Mouse (Mus musculus) layer of hippocampus, postnatal 10 days (tissue): Measurements from ENCODE around the gene Gjd2. TPM values are rescaled to one million over a fixed set of nuclear protein-coding genes. Genes with fewer than 3 reads are reported as not detected.

ENCODE experiments used
- DNase-seq, 2 experiments: peaks; one replicate each; pipeline ENCODE4 v3.0.0; 2021; ENCODE audit warnings: low spot score in 2 of 2
- long read RNA-seq: library from polyadenylated mRNA; stranded (forward); transcript quantifications from one replicate; pipeline ENCODE4 v2.0.0, GENCODE M21; 2023
- total RNA-seq, 2 experiments: library from RNA; stranded (reverse); gene quantifications; 2 replicates each; pipeline ENCODE4 v1.2.3; 2021

The Gjd2 gene
- 10 to 100 TPM; 17.4 to 19.9 TPM for total RNA-seq
- long read RNA-seq, partial matches to known transcripts = 0 of 2 reads
- long read RNA-seq, other reads (novel, unspliced or antisense) = 1 of 2 reads

DNA sequence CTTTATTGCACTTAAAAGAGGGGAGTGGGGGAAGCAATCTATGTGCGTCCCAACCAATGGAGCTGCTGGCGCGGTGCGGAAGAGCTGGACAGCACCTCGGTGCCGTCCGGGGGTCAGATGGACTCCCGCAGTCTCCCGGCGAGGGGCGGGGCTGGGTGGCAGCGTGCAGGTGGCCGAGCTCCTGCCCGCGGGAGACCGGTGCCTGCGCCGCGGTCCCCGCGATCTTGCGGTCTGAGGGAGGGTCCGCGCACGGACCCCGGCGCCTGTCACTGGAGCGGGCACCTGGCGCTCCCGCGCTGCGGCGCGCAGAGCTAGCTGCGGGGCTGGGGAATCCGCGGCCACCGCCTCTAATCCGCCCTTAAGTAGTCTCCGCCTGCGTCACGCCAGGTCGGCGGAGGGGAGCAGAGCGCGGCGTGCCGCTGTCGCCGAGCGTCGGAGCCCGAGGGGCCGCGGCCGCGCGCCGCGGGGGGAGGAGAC, at the start of gene Gjd2:
TSS of gene Gjd2 (minus strand) at position 325 of the 477 bp plus-strand sequence.
- DNase-seq = peak; percentile 16 to 50

DNA sequence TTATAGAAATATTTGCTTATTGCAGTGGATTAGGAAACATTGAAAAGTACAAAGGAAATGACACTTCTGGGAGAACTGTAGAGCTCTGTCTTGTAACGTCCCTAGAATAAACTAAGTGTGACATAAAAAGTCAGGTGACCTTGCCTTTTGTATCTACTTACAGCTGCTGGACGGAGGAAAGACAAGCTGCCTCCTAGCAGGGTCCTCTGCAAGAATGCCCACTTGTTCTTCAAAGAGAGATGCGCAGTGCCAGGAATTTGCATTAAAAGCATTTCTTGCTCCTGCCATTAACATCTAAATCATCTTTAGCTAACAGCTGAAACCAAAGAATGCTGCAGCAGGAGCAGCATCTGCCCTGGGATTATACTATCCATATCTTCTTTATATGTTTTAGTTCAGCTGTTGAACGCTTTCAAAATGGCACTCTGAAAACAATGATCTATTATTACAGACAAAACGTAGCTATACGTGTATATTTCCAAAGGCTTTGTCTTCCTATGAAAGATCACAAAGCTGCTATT, 46.7 kb upstream of the Gjd2 start:
- no peak for DNase-seq

DNA sequence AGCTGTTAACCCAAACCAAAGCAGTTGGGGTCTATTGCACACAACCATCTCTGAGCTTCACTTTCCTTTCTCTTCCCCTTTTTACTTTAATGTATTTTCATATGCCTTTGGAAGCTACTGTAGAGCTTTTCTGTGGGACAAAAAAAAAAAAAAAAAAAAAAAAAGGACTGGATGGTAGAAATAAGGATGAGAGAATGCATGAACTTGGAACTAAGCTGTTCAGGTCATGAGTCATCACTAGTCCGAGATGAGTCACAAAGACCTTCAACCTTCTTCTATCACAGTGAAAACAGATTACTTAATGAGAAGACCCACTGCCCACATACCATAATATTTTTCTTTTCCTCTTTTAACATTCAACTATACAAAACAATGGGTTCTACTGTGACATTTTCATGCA, 46.2 kb upstream of the Gjd2 start:
- DNase-seq = no peak

DNA sequence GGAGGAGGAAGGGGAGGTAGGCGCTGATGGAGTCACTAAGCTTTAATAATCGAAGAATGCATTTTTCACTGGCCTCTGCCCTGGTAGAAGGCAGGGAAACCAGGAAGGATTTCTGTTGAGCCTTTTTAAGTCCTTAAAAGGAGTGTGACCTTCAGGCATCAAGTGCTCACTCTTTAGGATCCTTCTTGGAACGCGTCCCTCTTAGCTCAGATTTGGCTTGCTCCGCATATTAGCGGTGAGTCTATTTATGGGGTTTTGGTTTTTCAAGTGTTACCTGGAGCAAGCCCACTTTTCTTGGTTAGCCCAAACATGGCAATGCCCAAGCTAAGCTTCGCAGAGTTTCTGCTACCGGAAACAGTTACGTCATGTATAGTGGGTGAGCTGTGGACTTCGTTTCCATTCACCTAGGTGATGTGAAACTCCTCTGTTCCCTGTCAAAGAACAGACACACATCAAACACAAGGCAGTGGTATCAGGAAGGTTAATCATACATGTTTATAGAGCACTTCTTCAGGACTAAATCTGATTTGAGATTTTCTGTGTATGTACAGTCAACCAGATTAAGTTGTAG, 44.9 kb upstream of the Gjd2 start:
- DNase-seq = no peak

DNA sequence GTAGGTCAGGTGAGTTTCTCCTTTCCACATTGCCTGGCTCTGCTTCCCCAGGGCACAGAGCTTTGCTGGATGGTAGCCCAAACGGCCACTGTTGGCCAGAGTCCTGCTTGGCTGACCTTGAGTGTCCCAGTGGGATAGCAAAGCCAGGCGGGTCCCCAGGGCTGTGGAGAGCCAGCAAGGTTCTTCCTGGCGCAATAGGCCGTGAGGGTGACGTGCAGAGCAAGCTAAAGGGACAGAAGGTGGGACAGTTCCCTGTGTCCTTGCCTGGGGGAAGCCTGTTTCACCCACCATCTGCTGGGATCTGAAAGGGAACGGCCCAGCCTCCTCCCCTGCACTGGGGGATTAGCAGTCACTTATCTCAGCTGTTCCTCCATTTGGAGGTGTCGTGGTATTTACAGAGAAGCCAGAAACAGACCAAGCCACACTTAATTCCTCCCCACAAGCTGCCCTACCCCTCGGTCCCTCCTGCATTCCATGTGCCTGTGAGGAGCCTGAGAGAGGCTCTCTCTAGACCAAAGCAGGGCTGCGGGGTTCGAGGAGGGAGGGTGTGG, 44.0 kb upstream of the Gjd2 start:
- peak; percentile 17 to 36 for DNase-seq

DNA sequence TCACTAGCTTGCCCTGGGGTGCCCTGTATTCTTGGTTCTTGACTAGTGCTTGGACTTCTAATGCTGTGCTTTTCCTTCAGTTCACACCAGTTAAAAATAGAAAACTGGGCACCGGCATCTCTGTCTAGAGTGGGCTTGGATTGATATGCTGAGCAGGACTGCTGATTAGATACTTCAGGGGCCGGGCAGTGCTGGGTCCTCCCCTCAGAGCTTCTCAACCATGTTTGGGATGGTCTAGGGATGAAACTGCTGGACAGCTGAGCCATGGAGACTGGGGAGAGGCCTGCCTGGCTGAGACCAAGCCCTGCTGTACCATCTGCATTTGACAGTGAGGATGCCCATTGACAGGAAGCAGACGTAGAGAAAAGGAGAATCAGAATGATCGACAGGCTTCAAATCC, 40.7 kb upstream of the Gjd2 start:
- no peak for DNase-seq

DNA sequence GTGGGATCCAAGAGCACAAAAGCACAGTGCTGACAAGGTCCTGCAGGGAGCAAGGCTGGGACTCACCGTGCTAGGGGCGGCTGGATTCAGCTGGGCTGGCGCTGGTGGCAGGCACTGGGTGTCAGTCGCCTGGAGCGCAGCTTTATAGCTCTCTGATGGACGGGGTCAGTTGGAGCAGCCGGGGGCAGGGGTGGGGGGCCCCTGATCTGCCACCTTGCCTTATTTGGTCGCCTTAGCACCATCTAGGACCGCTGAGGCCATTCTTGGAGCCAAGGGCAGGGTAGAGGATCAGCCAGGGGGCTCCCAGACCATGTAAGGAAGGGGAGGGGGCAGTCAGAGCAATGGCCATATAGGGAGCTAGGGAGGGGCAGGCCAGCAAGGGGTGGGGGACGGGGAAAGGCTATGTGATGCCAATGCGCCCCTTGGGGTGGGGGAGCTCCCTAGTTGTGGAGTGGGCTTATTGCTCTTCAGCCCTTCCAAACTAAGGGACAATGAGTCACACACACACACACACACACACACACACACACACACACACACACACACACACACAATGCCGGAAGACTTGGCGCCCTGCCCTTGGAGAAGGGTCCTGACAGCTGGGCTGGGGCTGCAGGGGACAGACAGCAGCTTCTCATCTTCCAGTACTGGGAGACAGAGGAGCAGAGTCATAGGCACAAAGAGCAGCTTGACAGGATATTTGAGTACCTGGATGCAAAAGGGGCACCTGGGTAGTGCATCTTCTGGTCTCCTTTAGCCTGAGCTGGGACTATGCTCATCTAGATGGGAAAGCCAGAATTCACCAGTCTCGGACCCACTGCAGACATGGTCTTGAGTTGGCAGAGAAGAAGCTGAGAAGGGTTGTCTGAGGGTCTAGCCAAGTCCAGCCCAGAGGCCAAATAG, 39.5 kb upstream of the Gjd2 start, which contains the start of gene Actc1:
TSS of gene Actc1 (minus strand) at position 853 of the 903 bp plus-strand sequence.
- DNase-seq = no peak

DNA sequence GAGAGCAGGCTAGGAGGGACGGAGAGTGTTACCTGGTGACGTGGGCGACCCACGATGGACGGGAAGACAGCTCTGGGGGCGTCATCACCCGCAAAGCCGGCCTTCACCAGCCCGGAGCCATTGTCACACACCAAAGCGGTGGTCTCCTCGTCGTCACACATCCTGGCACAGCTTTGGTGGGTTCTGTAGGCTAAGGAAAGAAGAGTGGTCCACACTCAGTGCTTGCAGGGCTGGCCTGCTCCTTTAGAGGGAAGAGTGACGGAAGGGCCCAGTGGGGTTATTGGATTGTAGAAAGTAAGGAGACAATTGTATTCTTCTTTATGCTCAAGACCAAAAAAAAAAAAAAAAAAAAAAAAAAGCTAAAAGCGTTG, 38.4 kb upstream of the Gjd2 start:
- no peak for DNase-seq

DNA sequence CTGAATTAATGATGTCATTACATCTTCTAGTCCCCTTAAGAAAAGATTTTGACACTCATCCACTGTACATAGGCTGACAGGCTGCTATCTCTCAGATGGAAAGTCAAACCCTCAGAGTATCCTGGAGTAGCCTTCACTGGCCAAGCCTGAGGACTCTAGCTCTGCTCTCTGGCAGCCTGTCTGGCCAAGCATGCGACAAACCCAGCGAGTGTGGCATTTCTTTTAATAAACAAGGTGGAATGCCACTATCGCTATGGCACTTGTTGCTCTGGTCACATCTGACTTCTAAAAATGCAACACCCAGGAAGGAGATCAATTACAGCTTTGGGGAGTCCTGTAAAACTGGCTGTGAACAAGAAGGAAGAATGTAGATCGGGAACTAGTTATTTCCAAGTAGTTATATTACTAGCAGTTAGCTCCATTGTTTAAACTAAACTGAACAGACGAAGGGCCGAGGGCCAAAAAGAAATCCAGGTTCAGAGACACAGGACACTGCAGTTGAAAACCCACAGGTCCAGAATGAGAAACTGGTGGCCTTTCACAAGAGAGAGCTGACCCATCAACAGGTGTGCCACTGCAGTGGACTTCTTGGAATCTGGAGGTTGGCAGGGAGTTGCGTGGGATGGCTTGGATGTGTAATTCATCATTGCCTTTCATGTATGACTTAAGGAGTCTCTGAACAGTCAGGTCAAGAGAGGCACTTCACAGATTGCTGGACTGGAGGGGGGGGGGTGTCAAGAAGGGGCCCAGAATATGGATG, 37.9 kb upstream of the Gjd2 start:
- no peak for DNase-seq

DNA sequence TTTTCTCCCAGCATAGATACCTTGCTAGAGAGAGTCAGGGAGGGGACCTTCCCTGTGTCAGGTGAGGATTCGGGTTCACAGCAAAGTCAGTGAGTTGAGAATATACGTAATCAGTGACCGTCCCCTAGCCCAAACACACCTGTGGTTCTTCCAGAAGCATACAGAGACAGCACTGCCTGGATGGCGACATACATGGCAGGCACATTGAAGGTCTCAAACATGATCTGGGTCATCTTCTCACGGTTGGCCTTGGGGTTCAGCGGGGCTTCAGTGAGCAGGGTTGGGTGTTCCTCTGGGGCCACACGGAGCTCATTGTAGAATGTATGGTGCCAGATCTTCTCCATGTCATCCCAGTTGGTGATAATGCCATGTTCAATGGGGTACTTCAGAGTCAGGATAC, 36.7 kb upstream of the Gjd2 start:
- DNase-seq = no peak

DNA sequence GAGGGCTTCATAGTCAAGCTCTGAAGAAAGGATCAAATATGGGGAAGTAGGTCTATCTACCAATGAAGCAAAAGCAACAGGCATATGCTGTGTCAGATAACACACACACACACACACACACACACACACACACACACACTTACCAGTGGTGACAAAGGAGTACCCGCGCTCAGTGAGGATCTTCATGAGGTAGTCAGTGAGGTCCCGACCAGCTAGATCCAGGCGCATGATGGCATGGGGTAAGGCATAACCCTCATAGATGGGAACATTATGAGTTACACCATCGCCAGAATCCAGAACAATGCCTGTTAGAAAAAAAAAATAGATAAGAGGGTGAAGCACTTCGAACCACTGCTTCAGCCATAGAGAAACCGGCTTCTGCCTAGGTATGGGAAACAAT, 36.0 kb upstream of the Gjd2 start:
- no peak for DNase-seq

DNA sequence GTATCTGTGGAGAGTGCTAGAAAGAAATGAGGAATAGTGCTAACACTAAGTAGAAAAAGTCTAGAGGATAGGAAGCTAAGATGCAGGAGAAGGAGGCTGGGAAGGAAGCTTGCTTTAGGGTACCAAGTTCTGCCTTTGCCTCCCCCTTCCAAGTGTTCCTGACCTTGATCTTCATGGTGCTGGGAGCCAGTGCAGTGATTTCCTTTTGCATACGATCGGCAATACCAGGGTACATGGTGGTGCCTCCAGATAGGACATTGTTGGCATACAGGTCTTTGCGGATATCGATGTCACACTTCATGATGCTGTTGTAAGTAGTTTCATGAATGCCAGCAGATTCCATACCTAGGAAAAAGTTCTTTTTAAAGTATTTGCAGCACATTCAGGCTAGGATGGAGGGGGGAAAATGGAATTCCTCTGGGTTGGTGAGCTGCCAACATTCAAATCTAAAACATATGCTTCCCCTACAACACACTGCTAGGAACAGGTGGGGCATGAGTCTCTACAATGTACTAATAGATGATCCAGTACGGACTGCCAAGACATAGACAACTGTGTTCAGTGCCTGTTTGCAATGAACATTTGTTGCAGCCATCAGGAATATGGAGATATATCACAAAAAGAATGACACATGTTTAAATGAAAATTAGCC, 34.7 kb upstream of the Gjd2 start:
- DNase-seq = no peak

DNA sequence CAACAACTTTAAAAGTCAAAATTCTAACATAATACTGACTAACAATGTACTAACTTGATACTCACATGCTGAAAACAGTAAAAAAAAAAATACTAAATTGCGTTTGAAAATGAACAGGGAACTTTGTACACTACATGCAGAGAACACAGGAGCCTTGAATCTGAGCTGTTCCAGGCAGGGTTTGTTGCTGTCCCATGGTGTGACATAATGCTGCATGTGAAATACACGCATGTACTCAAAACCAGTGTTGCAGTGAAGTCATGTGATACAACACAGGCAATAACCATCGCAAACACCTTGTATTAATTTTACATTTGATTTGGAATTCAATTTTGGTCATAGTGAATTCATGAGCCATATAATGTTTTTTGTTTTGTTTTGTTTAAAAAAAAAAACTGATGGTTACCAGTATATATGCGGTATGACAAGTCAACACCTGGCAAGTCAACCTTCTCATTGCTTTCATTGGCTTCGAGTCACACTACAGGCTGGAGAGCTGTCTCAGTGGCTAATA, 32.8 kb upstream of the Gjd2 start:
- DNase-seq = no peak

DNA sequence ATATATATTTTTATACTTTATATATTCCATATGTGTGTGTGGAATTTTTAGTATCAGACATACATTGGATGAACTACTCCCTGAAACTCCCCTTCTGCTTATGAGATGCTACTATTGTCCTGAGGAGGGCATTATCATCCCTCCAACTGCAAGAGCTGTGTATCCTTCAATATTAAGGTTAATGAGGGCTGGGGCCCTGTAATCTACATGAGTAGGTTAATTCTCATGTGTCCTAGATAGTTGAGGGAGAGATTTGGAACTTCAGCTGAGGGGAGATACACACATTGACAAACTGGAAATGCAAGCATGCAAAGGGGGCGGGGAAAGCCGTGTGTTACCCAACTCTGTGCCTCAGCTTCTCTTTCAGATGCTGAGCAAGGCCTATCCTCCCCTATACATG, 24.5 kb upstream of the Gjd2 start:
- DNase-seq = no peak

DNA sequence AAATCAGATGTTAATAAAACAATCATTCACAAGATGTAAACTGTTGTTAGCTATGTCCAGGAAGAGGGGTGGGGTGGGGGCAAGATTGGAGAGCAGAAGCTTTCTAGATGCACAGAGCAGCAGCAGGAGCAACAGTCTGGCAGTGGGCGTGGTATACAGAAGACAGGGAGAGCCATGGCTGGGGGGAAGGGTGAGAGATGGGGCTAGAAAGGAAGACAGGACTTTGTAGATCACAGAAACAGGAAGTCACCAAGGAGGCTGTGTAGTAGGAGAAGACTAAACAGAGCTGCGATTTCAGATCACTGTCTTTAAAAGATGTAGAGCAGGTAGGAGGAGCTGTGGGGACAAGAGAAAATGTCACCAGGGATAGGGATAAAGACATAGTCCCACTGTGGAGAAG, 18.8 kb upstream of the Gjd2 start:
- DNase-seq = no peak

DNA sequence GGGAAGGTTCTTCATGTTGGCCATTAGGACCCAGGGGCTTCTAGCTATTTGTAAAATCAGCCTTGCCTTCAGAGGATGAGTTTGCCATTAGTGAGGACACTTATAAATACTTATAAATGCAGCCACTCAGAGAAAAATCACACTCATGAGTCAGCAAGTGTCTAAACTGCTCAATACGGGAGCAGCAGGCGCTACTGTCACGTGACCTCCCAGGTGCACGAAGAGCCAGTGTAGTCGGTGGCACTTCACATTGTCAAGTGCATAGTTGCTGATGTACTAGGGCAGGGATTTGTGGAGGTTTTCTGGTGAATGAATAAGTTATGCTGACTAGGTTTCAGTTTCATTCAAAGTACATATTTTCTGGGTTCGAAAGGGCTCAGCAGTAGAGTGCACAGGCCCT, 10.0 kb upstream of the Gjd2 start:
- DNase-seq = no peak

DNA sequence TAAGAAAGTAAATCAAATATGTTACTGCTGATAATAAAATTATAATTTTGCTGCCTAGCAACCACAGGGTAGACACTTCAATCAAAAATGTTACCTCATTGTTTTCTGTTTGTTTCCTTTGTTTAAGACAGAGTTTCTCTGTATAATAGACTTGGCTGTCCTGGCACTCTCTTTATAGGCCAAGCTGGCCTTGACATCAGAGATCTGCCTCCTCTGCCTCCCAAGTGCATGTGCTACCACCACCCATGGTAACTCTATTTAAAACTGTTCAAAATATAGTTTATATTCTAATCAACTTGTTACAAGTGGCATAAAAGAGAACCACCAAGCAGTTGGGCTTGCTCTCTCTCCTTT, 6.8 kb upstream of the Gjd2 start:
- DNase-seq = no peak

DNA sequence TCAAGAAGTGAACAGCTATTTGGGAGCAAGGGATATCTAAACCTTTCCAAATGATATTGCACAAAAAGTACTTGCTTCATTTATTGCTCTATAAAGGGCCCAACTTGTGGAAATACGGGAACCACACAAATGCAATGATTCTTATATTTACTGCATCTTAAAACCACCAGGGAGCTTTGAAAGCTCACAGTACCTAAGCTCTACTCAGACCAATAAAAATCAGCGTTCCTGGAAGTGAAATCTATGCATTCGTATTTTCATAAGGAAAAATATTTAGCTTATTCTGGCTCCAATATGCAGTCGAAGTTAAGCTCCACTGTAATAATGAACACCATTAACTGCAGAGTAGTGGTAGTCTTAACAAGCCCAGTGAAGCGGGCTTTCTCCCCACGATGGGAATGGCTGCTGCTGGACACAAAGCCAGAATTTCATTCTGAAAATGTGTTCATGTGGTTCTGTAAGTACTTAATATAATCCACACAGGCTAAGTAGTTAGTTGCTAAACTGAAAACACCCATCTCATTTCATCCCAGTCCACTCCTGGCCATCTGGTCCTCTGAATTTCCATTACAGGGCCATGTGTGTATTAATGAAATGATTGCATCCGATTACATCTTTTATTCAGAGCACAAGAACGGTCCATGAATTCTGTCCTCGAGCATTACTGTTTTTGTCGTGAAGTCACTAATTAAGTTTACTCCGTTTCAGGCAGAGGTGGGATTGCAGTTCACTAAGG, 6.2 kb upstream of the Gjd2 start:
- DNase-seq = no peak

DNA sequence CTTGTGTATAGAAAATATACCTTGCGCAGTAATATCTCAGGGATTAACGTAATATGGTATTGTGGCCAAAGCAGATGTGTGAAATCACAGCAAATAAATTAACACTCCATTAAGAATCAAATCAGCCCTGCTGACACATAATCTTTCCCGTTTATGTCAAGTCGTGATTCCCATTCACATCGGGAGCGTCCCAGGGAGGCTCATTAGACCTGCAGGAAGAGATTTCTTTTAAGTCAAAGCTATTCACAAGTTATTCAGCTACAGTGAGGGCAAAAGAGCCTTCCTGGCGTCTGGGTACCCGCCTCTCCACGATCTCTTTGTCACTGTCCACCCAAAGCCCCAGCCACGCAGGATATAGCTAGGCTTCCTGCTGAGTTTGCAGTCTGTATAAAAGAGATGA, 4.7 kb upstream of the Gjd2 start:
- no peak for DNase-seq

DNA sequence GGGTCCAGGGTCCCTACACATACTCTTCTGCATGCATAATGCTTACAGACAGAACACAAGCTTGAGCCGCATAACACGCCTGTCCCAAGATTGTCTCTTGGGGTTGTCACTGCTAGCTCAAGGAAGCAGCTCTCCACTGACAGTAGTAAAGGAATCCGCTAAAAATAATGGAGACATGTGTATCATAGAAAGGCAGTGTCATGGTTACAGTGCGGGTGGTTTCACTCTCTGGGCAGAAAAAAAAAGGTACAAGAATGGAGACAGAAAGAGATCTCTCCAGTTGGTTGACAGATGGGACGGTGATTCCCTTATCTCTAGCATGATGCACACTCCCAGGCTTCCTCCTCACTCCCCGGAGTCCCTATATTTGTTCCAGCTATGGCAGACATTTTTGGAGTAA, 1.4 kb upstream of the Gjd2 start:
- no peak for DNase-seq
